Mouse (Mus musculus): Measurements from ENCODE around the gene Hivep3. TPM values are rescaled to one million over a fixed set of nuclear protein-coding genes. Genes with fewer than 3 reads are reported as not detected.

Hivep3 gene
- total and polyA plus RNA-seq, 3 experiments = not detected

GRCm38 (mm10) chr4:119955008-119955407 is 221.4 kb downstream of the Hivep3 start:
- no peak for DNase-seq (ENCODE audit: low read depth, low spot score)
- no peaks in the 10 kb centered on the region for H3K4me1 ChIP-seq (ENCODE audit: control insufficient read depth in 1 of 2, insufficient read depth in 2 of 2, low read length in 2 of 2)
- no peak overlapping the region for H3K4me3 ChIP-seq (ENCODE audit: control insufficient read depth in 1 of 2, insufficient read depth in 1 of 2, low read depth in 2 of 2, low read length in 2 of 2)
- H3K9ac ChIP-seq (ENCODE audit: control insufficient read depth, low read depth, low read length, poor library complexity, severe bottlenecking) = no peak overlapping the region
- no peaks in the 10 kb centered on the region for H3K9me3 ChIP-seq (replicated peaks; ENCODE audit: insufficient read depth, low read length)
- no peaks in the 10 kb centered on the region for H3K36me3 ChIP-seq (ENCODE audit: control insufficient read depth in 1 of 2, insufficient read depth in 2 of 2, low read length in 2 of 2)
- TF ChIP-seq ELF1 (IDR thresholded peaks at IDR 0.05; ENCODE audit: low read depth, low read length) (no peak), TBP (IDR thresholded peaks at IDR 0.05; ENCODE audit: low read depth, low read length) (no peak), NRF1 (IDR thresholded peaks at IDR 0.05; ENCODE audit: insufficient read depth, low read depth, low read length, poor library complexity, severe bottlenecking) (no peak)
- no peaks in the 10 kb centered on the region for H3K27me3 ChIP-seq (ENCODE audit: control insufficient read depth in 1 of 2, insufficient read depth in 2 of 2, low read length in 2 of 2)
- no peak overlapping the region for H3K27ac ChIP-seq (ENCODE audit: control insufficient read depth, low read depth, low read length)
- H3K79me2 ChIP-seq (ENCODE audit: control insufficient read depth, insufficient read depth, low read length, poor library complexity) = no peaks in the 10 kb centered on the region

- no peaks in the 10 kb centered on the region for H3K9me3 ChIP-seq (replicated peaks; ENCODE audit: insufficient read depth, low read length)
- H3K4me3 ChIP-seq (ENCODE audit: control insufficient read depth in 1 of 2, insufficient read depth in 1 of 2, low read depth in 2 of 2, low read length in 2 of 2) = no peak overlapping the region
- no peaks in the 10 kb centered on the region for H3K27me3 ChIP-seq (ENCODE audit: control insufficient read depth in 1 of 2, insufficient read depth in 2 of 2, low read length in 2 of 2)
- H3K36me3 ChIP-seq (ENCODE audit: control insufficient read depth in 1 of 2, insufficient read depth in 2 of 2, low read length in 2 of 2) = no peaks in the 10 kb centered on the region
- H3K79me2 ChIP-seq (ENCODE audit: control insufficient read depth, insufficient read depth, low read length, poor library complexity) = no peaks in the 10 kb centered on the region
- no peaks in the 10 kb centered on the region for H3K4me1 ChIP-seq (ENCODE audit: control insufficient read depth in 1 of 2, insufficient read depth in 2 of 2, low read length in 2 of 2)
- TF ChIP-seq USF2 (IDR thresholded peaks at IDR 0.05; ENCODE audit: borderline replicate concordance in 1 of 2, insufficient read depth in 1 of 2, low read depth in 1 of 2, low read length in 2 of 2) (no peak), E2F4 (IDR thresholded peaks at IDR 0.05; ENCODE audit: borderline replicate concordance, low read depth, low read length) (no peak), POLR2A (IDR thresholded peaks at IDR 0.05; ENCODE audit: control insufficient read depth in 1 of 2, insufficient read depth in 1 of 2, low read depth in 1 of 2, low read length in 2 of 2, poor library complexity in 1 of 2) (no peak)
- no peak for DNase-seq (ENCODE audit: low read depth, low spot score)
- no peak overlapping the region for H3K27ac ChIP-seq (ENCODE audit: control insufficient read depth, low read depth, low read length)
- no peak overlapping the region for H3K9ac ChIP-seq (ENCODE audit: control insufficient read depth, low read depth, low read length, poor library complexity, severe bottlenecking)
Observed at GRCm38 (mm10) chr4:119957970-119958369, 224.4 kb downstream of the Hivep3 start.

GRCm38 (mm10) chr4:119959293-119959692 is 225.7 kb downstream of the Hivep3 start:
- no peak overlapping the region for H3K9ac ChIP-seq (ENCODE audit: control insufficient read depth, low read depth, low read length, poor library complexity, severe bottlenecking)
- H3K9me3 ChIP-seq (replicated peaks; ENCODE audit: insufficient read depth, low read length) = no peaks in the 10 kb centered on the region
- no peaks in the 10 kb centered on the region for H3K79me2 ChIP-seq (ENCODE audit: control insufficient read depth, insufficient read depth, low read length, poor library complexity)
- H3K4me1 ChIP-seq (ENCODE audit: control insufficient read depth in 1 of 2, insufficient read depth in 2 of 2, low read length in 2 of 2) = no peaks in the 10 kb centered on the region
- H3K27me3 ChIP-seq (ENCODE audit: control insufficient read depth in 1 of 2, insufficient read depth in 2 of 2, low read length in 2 of 2) = no peaks in the 10 kb centered on the region
- DNase-seq (ENCODE audit: low read depth, low spot score) = no peak
- H3K27ac ChIP-seq (ENCODE audit: control insufficient read depth, low read depth, low read length) = no peak overlapping the region
- no peak overlapping the region for H3K4me3 ChIP-seq (ENCODE audit: control insufficient read depth in 1 of 2, insufficient read depth in 1 of 2, low read depth in 2 of 2, low read length in 2 of 2)
- TF ChIP-seq ZNF384 (IDR thresholded peaks at IDR 0.05; ENCODE audit: low read depth, low read length) = no peak
- TF ChIP-seq POLR2AphosphoS5 (IDR thresholded peaks at IDR 0.05; ENCODE audit: borderline replicate concordance, low read depth, low read length) = no peak
- TF ChIP-seq MYC (IDR thresholded peaks at IDR 0.05; ENCODE audit: low read depth, low read length) = no peak
- TF ChIP-seq GABPA (IDR thresholded peaks at IDR 0.05; ENCODE audit: low read depth, low read length) = no peak
- TF ChIP-seq ZKSCAN1 (IDR thresholded peaks at IDR 0.05; ENCODE audit: low read depth, low read length) = no peak
- no peak for TF ChIP-seq MYB (IDR thresholded peaks at IDR 0.05; ENCODE audit: low read depth, low read length)
- no peak for TF ChIP-seq TAL1 (IDR thresholded peaks at IDR 0.05; ENCODE audit: low read length)
- H3K36me3 ChIP-seq (ENCODE audit: control insufficient read depth in 1 of 2, insufficient read depth in 2 of 2, low read length in 2 of 2) = no peaks in the 10 kb centered on the region

Measured in MEL (cell line).